Mouse (Mus musculus) left cerebral cortex, postnatal 14 days (tissue): ENCODE data around the gene Pou2f2. TPM values are rescaled to one million over a fixed set of nuclear protein-coding genes. Genes with fewer than 3 reads are reported as not detected.

Source experiments
- DNase-seq, 2 experiments: peaks; one replicate each; pipeline ENCODE4 v3.0.0; 2021 to 2022; ENCODE audit warnings: low spot score in 2 of 2, mixed read lengths in 1 of 2
- intact Hi-C: fragments of 180-260 bp; cut with DNase I; formaldehyde crosslinking; loops from one replicate; pipeline ENCODE4 v1.15.1; 2025
- long read RNA-seq, 2 experiments: library from polyadenylated mRNA; stranded (forward); transcript quantifications; one replicate each; pipeline ENCODE4 v2.0.0; 2021
- total RNA-seq, 2 experiments: library from RNA; stranded (reverse); gene quantifications; 2 replicates each; pipeline ENCODE4 v1.2.3; 2021

The Pou2f2 gene
- 10 to 100 TPM; 11.5 to 13.0 TPM for total RNA-seq
- long read RNA-seq, experiment 1, partial matches to known transcripts = 0 of 2 reads
- long read RNA-seq, experiment 1, other reads (novel, unspliced or antisense) = 2 of 2 reads
- long read RNA-seq, experiment 2, partial matches to known transcripts = 0 of 1 reads
- long read RNA-seq, experiment 2, other reads (novel, unspliced or antisense) = 1 of 1 reads

DNA sequence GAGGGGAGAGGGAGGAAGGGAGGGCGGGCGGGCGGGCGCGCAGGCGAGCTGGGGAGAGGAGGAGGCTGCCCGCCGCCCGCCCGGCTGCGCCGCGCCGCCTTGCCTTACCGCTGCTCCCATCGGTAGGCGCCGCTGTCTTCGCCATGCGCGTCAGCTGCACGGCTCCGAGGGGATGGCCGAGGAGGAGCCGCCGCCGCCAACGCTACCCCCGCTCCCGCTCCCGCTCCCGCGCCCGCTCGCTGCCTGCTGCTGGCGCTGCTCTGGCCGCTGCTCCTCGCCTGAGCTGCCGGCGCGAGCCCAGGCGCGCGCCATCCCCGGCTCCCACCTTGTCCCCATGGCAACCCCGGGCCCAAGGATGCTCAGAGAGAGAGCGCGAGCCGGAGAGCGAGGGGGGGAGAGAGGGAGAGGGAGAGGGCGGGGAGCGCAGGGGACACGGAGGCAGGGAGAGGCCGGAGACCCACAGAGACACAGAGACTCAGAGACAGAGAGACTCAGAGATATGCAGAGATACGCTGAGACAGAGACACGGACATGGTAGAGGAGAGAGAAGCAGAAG, at the start of gene Pou2f2:
Gene Pou2f2, minus strand, starts transcription at position 121 of the 556 bp plus-strand sequence.
- intact Hi-C loops = no loop called here
- DNase-seq = peak; percentile 89 to 92

- no peak for DNase-seq
- intact Hi-C loops = no loop called here
Measured at GRCm38 (mm10) chr7:25227523-25228300, 48.2 kb upstream of the Pou2f2 start.

GRCm38 (mm10) chr7:25222275-25222967, 42.9 kb upstream of the Pou2f2 start:
- DNase-seq = no peak
- intact Hi-C loops = no loop called here

DNA sequence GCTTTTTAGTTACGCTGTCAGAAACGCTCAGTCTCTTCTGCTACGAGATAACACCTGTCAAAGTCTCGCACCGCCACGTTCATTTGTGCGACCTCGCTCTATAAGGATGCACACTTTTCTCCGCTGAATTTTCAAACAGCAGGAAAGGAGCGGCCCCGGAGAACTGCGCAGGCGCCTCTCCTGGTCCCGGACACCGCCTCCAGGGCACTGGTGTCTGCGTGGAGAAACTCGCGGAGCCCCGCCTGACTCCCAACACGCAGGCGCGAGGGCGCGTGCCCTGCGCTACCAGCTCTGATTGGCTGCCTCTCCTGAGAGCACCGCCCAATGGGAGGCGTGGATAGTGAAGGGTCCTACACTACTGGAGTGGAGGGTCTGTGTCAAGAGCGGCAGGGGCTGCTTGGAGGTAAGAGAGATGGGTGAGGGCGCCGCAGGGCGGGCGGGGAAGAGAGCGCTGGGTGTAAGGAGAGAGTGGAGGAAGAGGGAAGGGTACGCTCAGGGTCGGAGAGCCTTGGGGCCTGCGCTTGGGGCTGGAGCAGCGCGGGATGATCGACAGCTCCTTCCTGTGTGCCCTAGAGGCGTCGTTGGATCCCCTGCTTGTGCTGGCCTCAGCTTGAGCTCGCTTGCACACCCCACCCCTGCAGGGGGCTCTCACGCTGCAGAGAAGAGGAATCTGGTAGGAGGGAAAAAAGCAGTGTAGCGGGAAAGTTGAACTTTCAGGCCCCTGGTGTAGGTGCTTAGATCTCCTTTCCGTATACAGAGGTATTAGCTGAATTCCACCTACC, 41.8 kb upstream of the Pou2f2 start, which contains the start of gene Zfp526:
Gene Zfp526, plus strand, starts transcription at position 324 of the 782 bp plus-strand sequence.
- intact Hi-C loops = no loop called here
- DNase-seq = peak; percentile 98 to 99

- intact Hi-C loops = no loop called here
- DNase-seq = no peak
Measured at GRCm38 (mm10) chr7:25220457-25221101, 41.1 kb upstream of the Pou2f2 start, which contains the start of gene Dedd2. Dedd2 (minus strand) TSS chr7:25220615.

DNA sequence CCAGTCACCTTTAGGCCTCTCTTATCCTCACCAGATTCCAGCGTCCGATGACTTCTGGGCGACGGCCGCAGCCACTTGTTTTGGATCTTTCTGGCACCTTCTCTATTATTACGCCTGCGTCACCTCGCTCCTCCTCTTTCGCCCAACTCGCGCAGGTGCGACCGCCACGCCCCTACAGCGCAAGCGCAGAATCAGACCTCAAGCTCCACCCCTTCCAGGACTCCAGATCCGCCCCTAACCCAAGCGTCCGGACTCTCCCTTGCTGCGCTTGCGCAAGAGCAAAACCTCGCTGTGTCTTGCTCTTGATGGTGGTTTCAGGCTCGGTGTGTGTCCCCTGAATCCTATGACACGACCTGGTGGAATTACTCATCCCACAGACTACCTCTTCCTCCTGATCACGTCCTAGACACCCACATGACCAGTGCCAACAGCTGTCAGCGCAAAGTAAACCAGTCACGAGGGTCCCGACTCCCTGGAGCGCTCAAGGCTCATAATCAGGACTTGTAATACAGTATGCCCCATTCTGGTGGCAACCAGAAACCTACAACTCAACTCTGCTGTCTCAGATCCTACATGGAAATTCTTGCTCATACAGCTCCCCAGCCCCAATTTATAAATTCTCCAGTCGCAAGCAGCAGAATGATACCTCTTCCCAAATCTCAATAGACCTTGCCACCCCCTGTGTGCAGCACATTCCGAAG, 40.4 kb upstream of the Pou2f2 start:
- intact Hi-C loops = no loop called here

GRCm38 (mm10) chr7:25219416-25219750, 39.9 kb upstream of the Pou2f2 start:
- peak in 1 of 2 experiments; percentile 31 for DNase-seq
- intact Hi-C loops = no loop called here

More for the DNA sequence above, 40.4 kb upstream of the Pou2f2 start:
- DNase-seq = peak; percentile 94 to 95

- peak in 1 of 2 experiments; percentile 37 for DNase-seq
- intact Hi-C loops = no loop called here
Measured at GRCm38 (mm10) chr7:25218705-25219415, 39.3 kb upstream of the Pou2f2 start.

GRCm38 (mm10) chr7:25217653-25218395, 38.3 kb upstream of the Pou2f2 start:
- no peak for DNase-seq
- intact Hi-C loops = no loop called here

- no peak for DNase-seq
- intact Hi-C loops = no loop called here
Measured at GRCm38 (mm10) chr7:25214172-25214571, 34.6 kb upstream of the Pou2f2 start.

DNA sequence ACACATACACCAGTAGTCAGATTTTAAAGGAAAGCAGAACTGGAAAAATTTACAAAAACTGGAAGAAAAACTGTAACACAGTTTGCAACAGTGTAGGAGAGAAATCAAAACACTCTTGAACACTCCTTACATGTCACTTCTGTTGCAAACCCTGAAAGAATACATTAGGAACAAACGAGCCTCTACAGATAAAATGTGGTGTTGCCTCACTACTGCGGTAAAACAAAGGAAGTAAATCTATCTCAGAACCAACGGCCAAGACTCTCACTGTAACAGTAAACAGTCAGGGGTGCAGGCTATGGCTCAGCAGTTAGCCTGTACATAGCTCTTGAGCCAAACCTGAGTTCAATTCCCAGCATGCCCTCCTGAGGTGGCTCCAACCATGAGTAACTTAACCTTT, 33.6 kb upstream of the Pou2f2 start:
- no peak for DNase-seq
- intact Hi-C loops = no loop called here

DNA sequence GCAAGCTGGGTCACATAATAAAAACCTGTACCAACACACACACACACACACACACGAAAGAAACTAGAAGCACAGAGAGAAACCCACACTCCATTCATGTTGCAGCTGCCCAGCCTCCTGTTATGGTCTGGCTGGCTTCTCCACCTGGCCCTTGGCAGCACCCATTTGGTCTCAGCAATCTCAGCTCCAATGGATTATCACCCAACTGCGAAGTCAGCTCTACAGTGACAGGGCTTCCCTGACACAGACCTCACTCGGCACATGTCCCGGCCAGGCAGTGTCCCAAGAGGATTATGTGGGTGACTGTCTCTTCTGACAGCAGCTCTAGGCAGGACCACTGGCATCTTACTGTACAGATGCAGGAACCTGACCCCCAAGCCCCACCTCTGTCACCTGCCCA, 31.0 kb upstream of the Pou2f2 start:
- intact Hi-C loops = no loop called here
- DNase-seq = no peak

GRCm38 (mm10) chr7:25209161-25209622, 29.7 kb upstream of the Pou2f2 start:
- DNase-seq = no peak
- intact Hi-C loops = no loop called here

- intact Hi-C loops = no loop called here
- no peak for DNase-seq
Measured at GRCm38 (mm10) chr7:25206094-25206830, 26.7 kb upstream of the Pou2f2 start.

DNA sequence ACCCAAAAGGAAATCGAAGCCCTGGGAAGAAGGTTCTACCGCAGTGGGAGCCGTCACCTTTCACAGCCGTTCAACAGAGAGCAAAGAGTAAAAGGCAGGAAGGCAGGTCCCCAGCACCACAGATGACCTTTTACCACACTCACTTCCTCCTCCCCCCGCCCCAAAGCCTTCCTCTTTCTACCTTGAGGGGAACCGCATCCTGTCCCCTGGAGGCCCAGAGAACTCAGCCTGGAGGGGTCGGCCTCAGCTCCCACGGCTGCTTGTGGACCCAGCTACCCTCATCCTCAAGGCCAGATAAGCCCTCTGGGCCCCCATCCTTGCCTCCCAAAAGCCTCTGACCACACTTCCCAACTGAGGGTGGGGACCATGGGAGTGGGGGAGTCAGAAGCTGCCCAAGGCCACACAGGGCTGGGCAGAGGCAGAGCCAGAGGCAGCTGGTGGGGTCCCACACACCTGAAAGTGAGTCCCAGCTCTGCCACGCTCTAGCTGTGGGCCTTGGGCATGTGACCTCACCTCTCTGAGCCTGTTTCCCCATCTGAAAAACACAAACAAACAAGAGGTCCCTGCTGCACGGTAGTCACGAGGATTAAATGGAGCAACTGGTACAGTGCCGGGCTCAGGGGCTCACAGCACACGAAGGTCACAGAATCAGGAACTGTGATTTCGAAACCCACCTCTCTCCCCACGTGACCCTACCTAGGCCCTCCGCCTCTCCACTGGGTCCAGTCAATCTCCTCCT, 26.0 kb upstream of the Pou2f2 start:
- intact Hi-C loops = no loop called here
- DNase-seq = no peak

DNA sequence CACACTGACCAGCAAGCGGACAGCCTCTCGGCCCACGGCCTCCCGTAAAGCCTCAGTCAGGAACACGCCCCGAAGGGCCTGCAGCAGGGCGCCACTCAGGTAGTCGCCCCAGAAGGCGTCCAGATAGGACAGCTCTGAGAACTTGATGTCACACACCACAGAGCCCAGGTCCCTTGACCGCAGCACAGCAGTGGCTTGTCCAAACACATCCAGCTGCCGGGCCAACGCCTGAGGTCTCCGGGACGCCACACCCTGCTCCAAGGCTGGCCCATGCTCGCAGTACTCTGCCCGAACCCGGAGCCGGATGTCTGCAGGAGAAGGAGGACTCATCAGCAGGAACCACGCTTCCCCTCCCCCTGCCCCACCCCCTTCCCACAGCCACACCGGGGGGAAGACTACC, 24.1 kb upstream of the Pou2f2 start:
- no peak for DNase-seq
- intact Hi-C loops = no loop called here
